Mouse (Mus musculus) central nervous system, embryonic 11.5 days (tissue): ENCODE results near the gene Gpha2. TPM values are rescaled to one million over a fixed set of nuclear protein-coding genes. Genes with fewer than 3 reads are reported as not detected.

ENCODE experiments used
- polyA plus RNA-seq: library from polyadenylated mRNA; depleted of rRNA; stranded (reverse); fragments of >200 nt; gene quantifications from 2 replicates; pipeline ENCODE4 v1.2.3, GENCODE M21; 2012; rRNA removed

The Gpha2 gene
- 0.16 and 1.1 TPM in 2 replicates for polyA plus RNA-seq

GRCm38 (mm10) chr19:6226135-6226534, at the start of gene Gpha2:
Gpha2 (plus strand) TSS chr19:6226380.

DNA sequence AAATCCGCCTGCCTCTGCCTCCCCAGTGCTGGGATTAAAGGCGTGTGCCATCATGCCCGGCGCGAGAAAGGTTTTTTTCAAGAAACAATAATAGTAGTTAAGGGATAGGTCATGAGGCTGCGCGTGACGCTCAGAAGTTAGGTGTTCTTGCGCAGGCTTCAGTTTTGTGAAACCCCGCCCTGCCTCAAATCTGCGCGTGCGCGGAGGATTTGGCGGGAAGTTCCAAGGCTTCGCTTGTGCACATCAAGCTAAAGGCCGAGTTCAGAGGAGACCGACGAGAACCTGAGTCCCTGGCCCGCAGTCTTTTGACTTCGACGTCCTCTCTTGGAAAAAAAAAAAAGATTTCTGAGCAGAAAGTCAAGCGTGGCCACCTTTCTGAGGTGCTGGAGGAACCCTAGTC, 42.0 kb upstream of the Gpha2 start, which contains the start of gene Majin:
TSS of gene Majin (plus strand) at position 258 of the 400 bp plus-strand sequence.

DNA sequence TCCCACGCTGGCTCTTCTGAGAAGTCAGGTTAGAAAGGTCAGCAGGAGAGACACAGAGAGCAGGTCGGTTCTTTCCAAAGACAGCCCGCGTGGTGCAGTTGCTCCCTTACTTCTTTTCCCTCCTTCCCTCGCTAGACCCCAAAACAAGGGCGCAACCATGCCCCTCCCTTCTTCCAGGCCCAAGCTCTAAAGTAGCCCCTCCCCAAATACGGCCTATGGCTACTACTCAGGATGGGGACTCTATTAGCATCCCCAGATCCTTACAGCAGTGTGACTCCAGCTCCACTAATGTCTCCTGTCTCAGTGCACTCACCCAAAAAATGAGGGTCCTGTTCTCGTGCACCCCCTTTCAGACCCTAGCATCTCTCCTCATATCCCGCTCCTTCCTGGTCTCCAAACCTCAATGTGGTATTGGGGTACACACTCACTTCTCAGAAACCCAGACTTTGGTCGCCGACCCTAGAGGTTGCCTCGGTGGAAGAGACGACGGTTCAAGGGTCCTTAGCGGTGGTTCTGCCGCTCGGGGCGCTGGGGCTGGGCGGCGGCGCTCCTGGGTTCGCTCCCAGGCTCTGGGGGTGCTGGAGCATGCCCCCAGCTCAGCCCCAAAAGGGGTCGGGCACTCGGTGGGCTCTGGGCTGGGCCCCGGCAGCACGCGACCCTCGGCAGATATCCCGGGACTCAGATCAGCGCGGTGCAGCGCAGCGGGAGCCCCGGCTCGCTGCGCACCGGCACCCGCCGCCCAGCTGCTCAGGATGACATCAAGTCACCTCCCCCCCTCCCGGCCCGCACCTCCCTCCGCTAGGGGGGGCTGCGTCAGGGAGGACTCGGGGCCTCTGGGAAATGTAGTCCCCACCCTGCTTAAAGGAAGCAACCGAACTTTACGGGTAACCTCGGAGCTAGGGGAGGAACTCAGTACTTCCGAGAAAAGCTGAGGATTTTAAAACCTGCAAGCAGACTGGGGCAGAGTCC, 9.2 kb downstream of the Gpha2 start, which contains the start of gene Ppp2r5b:
TSS of gene Ppp2r5b (minus strand) at position 789 of the 969 bp plus-strand sequence.

DNA sequence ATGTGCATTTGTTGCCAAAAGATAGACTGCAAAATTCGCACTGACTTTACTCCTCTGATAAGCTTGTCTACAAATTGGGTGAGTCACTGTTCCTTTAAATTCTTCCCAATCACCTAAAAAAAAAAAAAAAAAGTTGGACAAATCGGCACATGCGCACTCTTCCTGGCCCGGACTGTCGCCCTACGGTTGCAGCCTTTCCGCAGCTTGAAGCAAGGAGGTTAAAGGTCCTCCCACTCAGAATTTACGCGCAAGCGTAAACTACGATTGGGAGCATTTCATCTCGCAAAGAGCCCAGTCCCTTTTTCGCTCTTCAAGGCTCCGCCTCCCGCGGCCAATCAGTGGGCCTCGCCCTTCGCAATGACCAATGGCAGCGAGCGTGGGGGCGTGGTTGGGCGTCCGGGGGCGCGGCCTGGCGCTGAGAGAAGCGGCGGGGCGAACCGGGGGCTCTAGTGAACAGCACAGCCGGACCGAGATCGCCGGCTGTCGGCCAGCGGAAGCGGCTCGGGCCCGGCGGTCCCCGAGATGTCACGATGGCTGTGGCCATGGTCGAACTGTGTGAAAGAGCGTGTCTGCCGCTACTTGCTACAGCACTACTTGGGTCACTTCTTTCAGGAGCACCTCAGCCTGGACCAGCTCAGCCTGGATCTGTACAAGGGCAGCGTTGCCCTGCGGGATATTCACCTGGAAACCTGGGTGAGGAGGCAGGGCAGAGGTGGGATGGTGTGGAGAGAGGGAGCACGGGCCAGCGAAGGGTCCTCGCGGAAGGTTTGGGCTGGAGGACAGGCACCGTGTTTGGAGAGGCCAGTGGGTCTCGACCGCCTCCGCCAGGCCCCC, 15.3 kb downstream of the Gpha2 start, which contains the start of gene Atg2a:
TSS of gene Atg2a (plus strand) at position 395 of the 834 bp plus-strand sequence.

GRCm38 (mm10) chr19:6276426-6277421, 50.5 kb downstream of the Gpha2 start, which contains the start of gene Ehd1:
Ehd1 (plus strand) TSS chr19:6276725.

Other genes starting within 250 kb of the Gpha2 start
- gene Slc22a20, start 240.2 kb upstream of the Gpha2 start, polyA plus RNA-seq: not detected in 2 replicates
- 5.6 and 7.9 TPM in 2 replicates for gene Capn1, start 210.5 kb upstream of the Gpha2 start, polyA plus RNA-seq
- gene Syvn1, start 179.8 kb upstream of the Gpha2 start, polyA plus RNA-seq: 29.2 and 32.8 TPM in 2 replicates
- gene Mrpl49, start 168.6 kb upstream of the Gpha2 start, polyA plus RNA-seq: 53.7 and 58.8 TPM in 2 replicates
- 1,645 and 2,151 TPM in 2 replicates for gene Fau, start 168.5 kb upstream of the Gpha2 start, polyA plus RNA-seq
- gene Znhit2, start 165.2 kb upstream of the Gpha2 start, polyA plus RNA-seq: 27.7 and 31.3 TPM in 2 replicates
- 42.8 and 53.5 TPM in 2 replicates for gene Tm7sf2, start 158.0 kb upstream of the Gpha2 start, polyA plus RNA-seq
- 74.8 and 88.1 TPM in 2 replicates for gene Vps51, start 149.1 kb upstream of the Gpha2 start, polyA plus RNA-seq
- gene Tmem262, start 146.3 kb upstream of the Gpha2 start, polyA plus RNA-seq: 0.16 and 0.39 TPM in 2 replicates
- 0.67 and 1.7 TPM in 2 replicates for gene Gm28374, start 144.1 kb upstream of the Gpha2 start, polyA plus RNA-seq
- gene Zfpl1, start 141.4 kb upstream of the Gpha2 start, polyA plus RNA-seq: 47.5 and 73.8 TPM in 2 replicates
- 35.9 and 39.7 TPM in 2 replicates for gene Cdca5, start 141.4 kb upstream of the Gpha2 start, polyA plus RNA-seq
- 1.3 and 1.6 TPM in 2 replicates for gene AC131692.1, start 132.0 kb upstream of the Gpha2 start, polyA plus RNA-seq
- 2.8 and 3.9 TPM in 2 replicates for gene Naaladl1, start 120.6 kb upstream of the Gpha2 start, polyA plus RNA-seq
- gene Sac3d1, start 107.7 kb upstream of the Gpha2 start, polyA plus RNA-seq: 41.9 and 69.7 TPM in 2 replicates
- gene Snx15, start 98.1 kb upstream of the Gpha2 start, polyA plus RNA-seq: 27.4 and 36.9 TPM in 2 replicates
- not detected in 2 replicates for gene Batf2, start 85.4 kb upstream of the Gpha2 start, polyA plus RNA-seq
- 55.9 and 75.4 TPM in 2 replicates for gene Arl2, start 84.8 kb upstream of the Gpha2 start, polyA plus RNA-seq
- not detected in 2 replicates for gene Majin, start 42.0 kb upstream of the Gpha2 start, polyA plus RNA-seq
- gene Ppp2r5b, start 9.5 kb downstream of the Gpha2 start, polyA plus RNA-seq: 35.9 and 56.4 TPM in 2 replicates
- gene Atg2a, start 15.3 kb downstream of the Gpha2 start, polyA plus RNA-seq: 11.8 and 15.7 TPM in 2 replicates
- gene Ehd1, start 50.3 kb downstream of the Gpha2 start, polyA plus RNA-seq: 143 and 275 TPM in 2 replicates
- 6.8 and 8.0 TPM in 2 replicates for gene Cdc42bpg, start 80.1 kb downstream of the Gpha2 start, polyA plus RNA-seq
- 84.2 and 116 TPM in 2 replicates for gene Men1, start 108.6 kb downstream of the Gpha2 start, polyA plus RNA-seq
- gene Map4k2, start 114.8 kb downstream of the Gpha2 start, polyA plus RNA-seq: 52.5 and 65.3 TPM in 2 replicates
- gene Sf1, start 137.3 kb downstream of the Gpha2 start, polyA plus RNA-seq: 223 and 269 TPM in 2 replicates
- 6.3 and 8.2 TPM in 2 replicates for gene Pygm, start 158.0 kb downstream of the Gpha2 start, polyA plus RNA-seq
- gene Rasgrp2, start 173.0 kb downstream of the Gpha2 start, polyA plus RNA-seq: 24.6 and 28.9 TPM in 2 replicates
- 33.9 and 37.2 TPM in 2 replicates for gene Nrxn2, start 192.4 kb downstream of the Gpha2 start, polyA plus RNA-seq